Mouse (Mus musculus) embryonic stem cell, embryonic (primary cell): Measurements from ENCODE around the gene Spty2d1.

Experiments used
- CTCF ChIA-PET, 4 experiments: fragments of 300-600 bp in 2 of 4; fragments of 350-600 bp in 2 of 4; sonication (Branson Sonifier 250); formaldehyde crosslinking; loops; one replicate each; lab custom pipeline; 2022; ENCODE audit warnings: inconsistent platforms in 2 of 4; lab: Charles Lee
- POLR2A ChIA-PET, 4 experiments: fragments of 300-600 bp in 2 of 4; fragments of 350-600 bp in 2 of 4; sonication (Branson Sonifier 250); formaldehyde crosslinking; loops; one replicate each; lab custom pipeline; 2022; ENCODE audit warnings: antibody characterized with exemption in 4 of 4, inconsistent platforms in 1 of 4; lab: Charles Lee

Gene Spty2d1

GRCm38 (mm10) chr7:46962806-46963618, 45.2 kb downstream of the Spty2d1 start:
- POLR2A ChIA-PET, result interaction anchor here in 2 of 4 experiments (0.7 to 2.3 kb wide), 2 partner anchors 43 to 181 kb away, joined by 3 to 5 read pairs; partner anchors contain the start of gene Tsg101 (in 1 of the 2)
- CTCF ChIA-PET, result interaction anchor here (0.6 to 1.9 kb wide), 12 partner anchors 26 to 188 kb away, joined by 3 to 7 read pairs (median 3); no protein-coding TSS in a partner anchor

GRCm38 (mm10) chr7:46962132-46962531, 46.1 kb downstream of the Spty2d1 start:
- ChIA-PET CTCF (interaction anchor here in 3 of 4 experiments (0.5 to 1.6 kb wide), 4 partner anchors 27 to 115 kb away, joined by 3 to 8 read pairs (median 3); no protein-coding TSS in a partner anchor), POLR2A (interaction anchor here in 1 of 4 experiments (2.3 kb wide), 1 partner anchor 42 kb away, joined by 5 read pairs; the partner anchor contains the start of gene Tsg101)

GRCm38 (mm10) chr7:46960991-46961390, 47.2 kb downstream of the Spty2d1 start:
- CTCF ChIA-PET, result interaction anchor here in 1 of 4 experiments (1.1 to 1.2 kb wide), 2 partner anchors 38 to 59 kb away, joined by 3 read pairs; no protein-coding TSS in a partner anchor
- POLR2A ChIA-PET, result interaction anchor here in 2 of 4 experiments (1.1 to 2.3 kb wide), 2 partner anchors 25 to 41 kb away, joined by 4 to 5 read pairs; partner anchors contain the start of gene Tsg101 (in 1 of the 2)

- ChIA-PET POLR2A (interaction anchor here in 3 of 4 experiments (0.7 to 1.6 kb wide), 14 partner anchors 10 to 105 kb away, joined by 3 to 7 read pairs (median 4); partner anchors contain the start of genes Tsg101 (in 2 of the 3), Spty2d1 (in 1 of the 3) and Tmem86a (in 1 of the 3)), CTCF (interaction anchor here in 3 of 4 experiments (0.5 to 0.9 kb wide), 9 partner anchors 16 to 1011 kb away, joined by 3 to 10 read pairs (median 3); partner anchors contain the start of gene Saal1 (in 1 of the 3))
These were observed 49.4 kb downstream of the Spty2d1 start for GRCm38 (mm10) chr7:46958853-46959252.

GRCm38 (mm10) chr7:46957831-46958691, 50.1 kb downstream of the Spty2d1 start, which contains the start of gene Uevld:
Gene Uevld, minus strand, starts transcription at chr7:46958527.
- ChIA-PET POLR2A (interaction anchor here in 3 of 4 experiments (0.6 to 1.6 kb wide), 19 partner anchors 9 to 218 kb away, joined by 3 to 7 read pairs (median 3); partner anchors contain the start of genes Tsg101 (in 3 of the 3), Spty2d1 (in 1 of the 3) and Tmem86a (in 1 of the 3)), CTCF (interaction anchor here in 3 of 4 experiments (0.5 to 0.9 kb wide), 12 partner anchors 16 to 1010 kb away, joined by 3 to 10 read pairs (median 3); partner anchors contain the start of gene Saal1 (in 1 of the 3))
